Mouse (Mus musculus) adrenal gland (tissue): ENCODE data around the gene Ssbp2.

Experiments used
- intact Hi-C: fragments of 180-260 bp; cut with DNase I; formaldehyde crosslinking; loops from one replicate; pipeline ENCODE4 v1.15.1; 2025

The Ssbp2 gene

GRCm38 (mm10) chr13:91460621-91461284 lies 670 bp downstream of the Ssbp2 start:
- intact Hi-C loops: loop anchor here (2.0 to 5.0 kb wide), 2 partner anchors 88 to 177 kb away; no protein-coding TSS in a partner anchor

DNA sequence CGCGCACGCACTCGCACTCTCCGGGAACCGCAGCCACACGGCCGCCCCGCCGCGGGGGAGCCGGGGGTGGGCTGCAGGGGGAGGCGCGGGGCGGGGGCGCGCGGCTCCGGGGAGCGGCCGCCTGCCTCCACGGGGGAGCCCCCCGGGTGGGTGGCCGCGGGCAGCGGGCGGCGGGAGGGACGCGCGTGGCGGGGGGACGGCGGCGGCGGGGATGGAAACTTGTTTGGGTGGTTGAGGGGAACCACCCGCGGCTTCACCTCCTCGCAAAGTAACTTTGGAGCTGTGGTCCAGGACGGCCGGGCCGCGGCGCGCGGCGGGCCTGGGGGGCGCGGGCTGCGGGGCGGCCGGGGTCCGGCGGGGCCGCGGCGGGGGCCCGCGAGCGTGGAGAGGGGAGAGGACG lies 1.2 kb downstream of the Ssbp2 start:
- intact Hi-C loops: loop anchor here (2.0 to 5.0 kb wide), 2 partner anchors 88 to 176 kb away; no protein-coding TSS in a partner anchor

- intact Hi-C loops: loop anchor here (2.0 to 5.0 kb wide), 2 partner anchors 89 to 175 kb away; no protein-coding TSS in a partner anchor
Observed at GRCm38 (mm10) chr13:91461711-91462351, 1.7 kb downstream of the Ssbp2 start.

DNA sequence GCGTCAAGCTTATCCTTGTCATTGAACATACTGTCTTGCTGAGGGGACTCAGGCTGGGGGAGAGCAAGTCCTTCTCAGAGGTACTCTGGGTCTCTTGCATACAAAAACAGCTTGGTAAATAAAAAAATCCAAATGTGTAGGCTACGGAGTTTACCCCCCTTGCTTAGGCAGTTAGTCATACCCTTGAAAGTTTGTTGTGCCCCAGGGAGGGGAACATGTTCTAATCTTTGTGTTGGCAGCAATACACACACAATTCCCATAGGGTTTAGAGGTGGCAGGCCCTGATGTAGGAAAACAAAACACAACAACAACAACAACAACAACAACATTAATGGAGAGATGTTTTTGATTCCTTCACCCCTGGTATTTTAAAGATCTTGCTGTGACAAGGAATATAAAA lies 2.3 kb downstream of the Ssbp2 start:
- intact Hi-C loops: loop anchor here (5.0 kb wide), 1 partner anchor 175 kb away; no protein-coding TSS in a partner anchor

DNA sequence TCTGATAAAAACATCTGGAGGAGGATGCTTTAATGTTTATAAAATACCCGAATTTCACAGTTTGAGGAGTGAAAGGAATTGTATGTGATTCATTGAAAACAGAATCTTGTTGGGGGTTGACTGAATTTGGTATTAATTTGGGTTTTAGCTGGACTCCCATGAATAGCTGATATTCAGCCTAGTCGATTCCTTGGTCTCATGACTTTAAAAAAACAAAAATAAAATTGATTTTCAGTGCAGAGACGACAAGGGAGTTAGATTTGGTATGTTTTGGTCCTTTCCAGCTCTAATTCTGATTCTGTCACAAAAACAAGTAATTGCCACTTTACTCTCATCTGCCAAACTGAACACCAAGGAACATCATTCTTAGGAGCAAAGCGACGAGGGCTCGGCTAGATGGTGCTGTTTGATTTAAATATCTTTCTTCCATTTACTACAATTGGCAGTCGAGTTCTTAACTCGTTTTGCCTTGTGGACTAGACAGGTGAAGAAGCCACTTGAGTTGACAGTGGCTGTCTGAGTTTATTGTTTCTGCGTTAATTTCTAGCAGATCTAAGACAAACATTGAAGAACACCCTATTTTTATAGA lies 2.9 kb downstream of the Ssbp2 start:
- intact Hi-C loops: loop anchor here (5.0 kb wide), 1 partner anchor 174 kb away; no protein-coding TSS in a partner anchor

- intact Hi-C loops: no loop called here
Observed at GRCm38 (mm10) chr13:91465002-91465715, 5.1 kb downstream of the Ssbp2 start.

DNA sequence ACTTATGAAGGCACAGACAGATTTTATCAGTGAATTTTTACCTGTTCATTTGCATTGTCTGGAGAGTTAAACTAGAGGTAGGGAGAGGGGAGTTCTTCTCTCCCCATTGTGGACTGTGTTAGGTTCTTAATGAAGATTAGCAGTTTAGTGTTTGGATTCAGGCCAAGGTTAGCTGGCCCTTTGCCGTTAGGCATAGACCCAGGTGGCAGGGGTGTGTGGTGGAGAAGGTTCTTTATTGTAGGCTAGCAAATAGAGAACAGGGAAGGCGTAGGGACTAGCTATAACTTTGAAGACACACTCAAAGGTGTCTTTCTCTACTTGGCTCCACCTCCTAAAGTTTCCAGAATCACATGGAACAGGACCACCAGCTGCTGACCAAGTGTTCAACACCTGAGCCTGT lies 11.5 kb downstream of the Ssbp2 start:
- intact Hi-C loops: no loop called here

DNA sequence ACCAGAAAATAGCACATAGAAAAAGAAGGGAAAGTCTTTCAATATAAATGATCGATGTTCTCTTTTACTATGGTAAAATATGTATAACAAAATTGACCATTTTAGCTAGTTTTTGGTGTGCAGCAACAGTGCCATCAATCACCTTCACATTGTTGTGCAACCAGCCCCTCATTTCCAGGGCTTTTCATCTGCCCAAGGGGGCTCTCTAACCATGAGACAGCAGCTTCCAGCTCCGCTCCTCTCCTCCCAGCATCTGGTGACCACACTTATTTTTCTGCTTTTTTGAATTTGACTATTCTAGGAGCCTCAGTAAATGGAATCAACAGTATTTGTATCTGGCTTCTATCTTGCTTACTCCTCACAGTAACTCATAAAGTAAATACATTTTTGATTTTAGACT lies 11.9 kb downstream of the Ssbp2 start:
- intact Hi-C loops: no loop called here

- intact Hi-C loops: no loop called here
Observed at GRCm38 (mm10) chr13:91473527-91473926, 13.4 kb downstream of the Ssbp2 start.

DNA sequence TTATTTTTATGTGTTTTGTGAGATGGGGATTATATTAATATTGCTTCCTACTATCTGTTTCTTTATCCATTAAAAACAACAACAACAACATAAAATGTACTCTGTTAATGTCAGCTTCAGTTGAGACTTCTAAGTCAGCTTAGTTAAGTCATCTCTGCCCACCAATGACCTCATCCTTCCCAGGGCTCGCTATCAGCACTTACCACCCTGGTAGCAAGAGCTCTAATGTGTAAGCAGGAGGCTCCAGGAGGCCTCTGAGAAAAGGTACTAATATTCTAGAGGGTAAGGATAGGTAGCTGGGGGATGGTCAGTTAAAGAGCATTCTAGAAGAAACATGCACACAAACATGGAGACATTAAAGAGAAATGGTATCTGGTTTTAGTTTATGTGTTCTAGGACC lies 13.9 kb downstream of the Ssbp2 start:
- intact Hi-C loops: no loop called here

DNA sequence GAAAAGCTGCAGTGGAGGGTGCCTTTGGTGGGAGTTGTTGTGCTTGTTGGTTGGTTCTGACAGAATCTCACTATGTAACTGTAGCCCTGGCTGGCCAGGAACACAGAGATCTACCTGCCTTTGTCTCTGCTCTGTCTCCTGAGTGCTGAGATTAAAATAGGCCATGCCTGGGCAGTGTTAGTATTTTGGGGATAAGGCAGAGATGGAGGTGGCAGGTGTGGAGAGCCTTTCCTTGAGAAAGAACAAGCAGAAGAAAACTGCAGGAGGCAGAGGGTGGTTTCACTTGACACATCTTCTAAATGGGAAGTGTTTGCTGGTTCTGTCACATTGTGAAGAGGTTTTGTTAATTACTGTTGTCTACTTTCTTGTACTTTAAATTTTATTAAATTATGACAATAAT lies 15.8 kb downstream of the Ssbp2 start:
- intact Hi-C loops: no loop called here

DNA sequence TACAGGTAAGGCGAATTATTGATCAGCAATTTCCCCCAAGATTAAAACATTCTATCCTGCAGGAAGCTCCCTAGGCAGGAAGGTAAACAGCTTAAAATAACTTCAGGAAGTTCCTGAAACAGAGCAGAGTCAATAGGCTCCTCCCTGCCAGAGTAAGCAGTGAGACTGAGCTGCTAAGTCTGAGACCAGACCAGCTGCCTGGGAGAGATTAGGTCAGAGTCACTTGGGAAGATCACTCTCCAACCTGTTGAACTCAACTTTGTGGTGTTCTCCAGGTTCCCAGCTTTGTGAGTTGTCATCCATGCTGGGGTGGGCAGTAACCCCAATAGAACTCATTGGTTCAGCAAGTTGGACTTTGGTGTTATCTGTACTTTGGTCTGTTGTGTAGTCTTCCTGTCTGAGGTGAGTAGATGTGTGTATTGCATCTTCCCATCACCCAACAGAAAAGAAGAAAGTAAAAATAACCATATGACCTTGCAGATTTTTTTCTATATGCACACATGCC lies 16.6 kb downstream of the Ssbp2 start:
- intact Hi-C loops: no loop called here

- intact Hi-C loops: no loop called here
Observed at GRCm38 (mm10) chr13:91478011-91478410, 17.9 kb downstream of the Ssbp2 start.

GRCm38 (mm10) chr13:91484303-91484702 lies 24.2 kb downstream of the Ssbp2 start:
- intact Hi-C loops: no loop called here

GRCm38 (mm10) chr13:91492133-91492532 lies 32.0 kb downstream of the Ssbp2 start:
- intact Hi-C loops: no loop called here

GRCm38 (mm10) chr13:91497055-91497454 lies 37.0 kb downstream of the Ssbp2 start:
- intact Hi-C loops: no loop called here

GRCm38 (mm10) chr13:91501735-91502134 lies 41.7 kb downstream of the Ssbp2 start:
- intact Hi-C loops: no loop called here

DNA sequence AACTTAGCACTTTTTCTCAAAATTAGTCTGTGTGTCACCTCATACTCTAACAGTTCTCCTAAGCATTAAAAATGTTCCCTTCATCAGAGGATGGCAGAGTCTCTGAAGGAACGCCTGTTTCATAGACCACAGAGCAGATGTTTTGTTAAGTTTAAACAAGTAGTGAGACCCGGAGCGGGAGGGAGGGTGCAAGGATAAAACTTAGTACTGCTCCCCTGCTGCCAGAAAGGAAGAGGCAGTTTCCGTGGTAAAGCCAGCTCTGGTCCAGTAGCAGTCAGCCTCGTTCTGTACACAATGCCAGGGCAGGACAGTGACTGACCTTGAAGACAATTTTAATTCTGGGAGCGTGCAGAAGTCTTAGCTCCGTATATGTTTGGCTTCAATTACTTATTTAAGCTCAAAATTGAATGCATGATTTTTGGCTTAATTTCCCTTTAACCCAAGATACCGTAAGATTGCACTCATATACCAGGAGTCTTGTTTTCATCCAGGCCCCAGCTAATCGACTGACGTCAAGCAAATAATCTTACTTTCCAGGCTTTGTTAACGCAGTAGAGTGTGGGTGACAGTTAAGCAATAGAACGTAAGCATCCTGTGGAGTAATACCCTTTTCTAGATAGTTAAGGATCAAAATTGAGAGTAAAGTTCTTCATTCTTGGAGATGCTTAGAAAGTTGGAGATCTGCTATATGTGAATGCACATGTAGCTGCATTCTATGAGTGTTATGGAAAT lies 42.7 kb downstream of the Ssbp2 start:
- intact Hi-C loops: no loop called here

DNA sequence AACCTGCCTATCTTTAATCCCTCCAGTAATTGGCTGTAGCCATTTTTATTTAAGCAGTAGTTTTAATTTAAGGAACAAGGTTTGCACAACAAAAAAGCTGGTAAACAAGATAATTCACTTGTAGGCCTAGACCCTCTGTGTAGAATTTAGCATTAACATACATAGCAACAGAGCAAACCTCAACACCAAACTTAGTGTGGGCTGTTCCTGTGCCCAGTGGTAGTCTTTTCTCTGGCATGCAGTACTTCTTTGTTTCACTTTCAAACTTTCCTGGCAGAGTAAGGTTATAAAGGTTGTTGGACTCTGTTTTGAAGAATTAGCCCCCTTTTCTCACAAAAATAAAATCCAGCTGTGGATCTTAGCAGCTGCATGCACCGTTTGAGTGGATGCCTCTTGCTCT lies 48.9 kb downstream of the Ssbp2 start:
- intact Hi-C loops: no loop called here

GRCm38 (mm10) chr13:91509467-91509866 lies 49.4 kb downstream of the Ssbp2 start:
- intact Hi-C loops: no loop called here

GRCm38 (mm10) chr13:91514979-91515378 lies 54.9 kb downstream of the Ssbp2 start:
- intact Hi-C loops: no loop called here
